Mouse (Mus musculus): ENCODE measurements around the gene Dstn. TPM values are rescaled to one million over a fixed set of nuclear protein-coding genes. Genes with fewer than 3 reads are reported as not detected.

Gene Dstn
- total RNA-seq (2014; rRNA removed) (191 and 252 TPM in 2 replicates), polyA plus RNA-seq (2012; rRNA removed) (25.0 and 27.5 TPM in 2 replicates)

DNA sequence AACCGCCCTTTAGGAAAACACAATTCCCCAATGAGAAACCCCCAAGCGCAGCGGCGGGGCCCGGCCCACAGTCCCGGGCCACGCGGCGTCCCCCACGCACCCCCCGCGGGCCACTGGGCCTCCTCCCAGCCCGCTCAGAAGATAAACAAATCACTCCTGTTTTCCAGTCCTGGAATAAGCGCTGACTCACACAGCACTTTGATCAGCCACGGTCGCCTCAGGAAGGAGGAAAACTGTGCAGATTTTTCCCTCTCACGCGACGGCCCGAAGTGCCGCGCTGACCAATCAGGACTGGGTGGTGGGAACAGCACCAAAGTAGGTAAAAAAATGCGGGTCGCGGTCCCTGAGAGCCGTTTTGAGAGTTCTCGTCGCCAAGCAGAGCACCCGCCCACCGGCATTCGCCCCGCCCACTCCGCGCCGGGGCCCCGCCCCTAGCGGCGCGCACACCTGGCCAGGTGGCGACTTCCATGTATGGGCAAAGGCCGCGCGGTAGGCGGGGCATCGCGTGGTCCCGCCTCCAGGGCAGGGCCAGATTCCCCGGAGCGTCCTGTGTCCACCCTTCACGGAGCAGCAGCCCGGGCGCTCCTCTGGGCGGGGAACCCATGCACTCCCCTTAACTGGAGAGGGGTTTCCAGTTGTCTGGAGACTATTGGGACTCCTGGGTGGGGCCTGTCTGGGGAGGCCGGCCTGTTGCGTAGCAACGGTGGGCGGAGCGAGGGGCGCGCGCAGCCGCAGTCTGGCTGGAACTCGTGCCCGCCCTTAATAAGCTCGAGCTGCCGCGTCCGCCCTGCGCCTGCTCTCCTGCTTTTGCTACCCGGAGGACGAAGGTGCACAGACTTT, at the start of gene Dstn:
Dstn (plus strand) TSS at position 561 of the 840 bp plus-strand sequence.
- peaks cover 13% of the 10 kb centered on the region for H3K4me1 ChIP-seq (ENCODE audit: control insufficient read depth, insufficient read depth, low read length)
- H3K27ac ChIP-seq (replicated peaks; ENCODE audit: insufficient read depth, low read depth, low read length) = peak within 1 kb of the TSS; percentile 88
- H3K9ac ChIP-seq (ENCODE audit: low read depth, low read length) = peak within 1 kb of the TSS; percentile 89
- DNase-seq (ENCODE audit: extremely low read depth, low read depth, low spot score) = peak; percentile 86
- no peaks in the 10 kb centered on the region for H3K27me3 ChIP-seq (ENCODE audit: control insufficient read depth, insufficient read depth, low read length)
- H3K36me3 ChIP-seq (ENCODE audit: control insufficient read depth, insufficient read depth, low read length) = no peaks in the 10 kb centered on the region
- WGBS = under 1% methylated on average over 71 of the region's 71 CpGs
- TF ChIP-seq CTCF (IDR thresholded peaks at IDR 0.05; ENCODE audit: low read depth, low read length) (no peak), POLR2A (IDR thresholded peaks at IDR 0.05; ENCODE audit: extremely low read depth, insufficient read depth, low read length) (peak; percentile 96)
- peaks cover 18% of the 10 kb centered on the region; the same call in 1 of the 2 replicates for H3K79me2 ChIP-seq (ENCODE audit: control insufficient read depth, insufficient read depth, low read length)
- peak within 1 kb of the TSS; percentile 80 for H3K4me3 ChIP-seq (ENCODE audit: insufficient read depth, low read depth, low read length)

DNA sequence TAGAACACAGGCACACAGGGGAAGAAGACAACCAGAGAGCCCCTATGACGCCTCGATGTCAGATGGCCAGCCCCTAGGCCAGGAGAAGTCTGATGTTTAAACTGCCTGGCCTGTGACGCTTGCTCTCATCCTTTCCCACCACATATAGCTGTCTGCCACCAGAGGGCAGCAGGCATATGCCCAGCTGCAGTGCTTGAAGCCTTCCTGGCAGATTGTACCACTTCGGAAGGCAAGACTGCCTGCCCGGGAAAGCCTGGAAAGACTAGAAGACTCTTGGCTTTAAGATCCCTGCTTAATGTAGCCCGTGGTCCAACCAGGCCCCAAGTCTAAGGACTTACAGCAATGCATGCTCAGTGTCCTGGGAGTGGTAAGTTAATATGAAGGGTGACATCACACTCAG, 47.8 kb upstream of the Dstn start:
- WGBS = 2% methylated on average over 6 of the region's 6 CpGs
- Histone ChIP-seq H3K27ac (replicated peaks; ENCODE audit: insufficient read depth, low read depth, low read length) (no peak overlapping the region), H3K4me1 (ENCODE audit: control insufficient read depth, insufficient read depth, low read length) (peaks cover 3% of the 10 kb centered on the region; the same call in 1 of the 2 replicates), H3K79me2 (ENCODE audit: control insufficient read depth, insufficient read depth, low read length) (no peaks in the 10 kb centered on the region), H3K27me3 (ENCODE audit: control insufficient read depth, insufficient read depth, low read length) (no peaks in the 10 kb centered on the region), H3K9ac (ENCODE audit: low read depth, low read length) (no peak overlapping the region), H3K36me3 (ENCODE audit: control insufficient read depth, insufficient read depth, low read length) (no peaks in the 10 kb centered on the region), H3K4me3 (ENCODE audit: insufficient read depth, low read depth, low read length) (no peak overlapping the region)
- TF ChIP-seq POLR2A (IDR thresholded peaks at IDR 0.05; ENCODE audit: extremely low read depth, insufficient read depth, low read length) (no peak), CTCF (IDR thresholded peaks at IDR 0.05; ENCODE audit: low read depth, low read length) (peak; percentile 99)
- peak; percentile 65 for DNase-seq (ENCODE audit: extremely low read depth, low read depth, low spot score)

GRCm38 (mm10) chr2:143870936-143871688, 44.0 kb upstream of the Dstn start:
- Histone ChIP-seq H3K27me3 (ENCODE audit: control insufficient read depth, insufficient read depth, low read length) (no peaks in the 10 kb centered on the region), H3K4me3 (ENCODE audit: insufficient read depth, low read depth, low read length) (no peak overlapping the region), H3K79me2 (ENCODE audit: control insufficient read depth, insufficient read depth, low read length) (no peaks in the 10 kb centered on the region), H3K36me3 (ENCODE audit: control insufficient read depth, insufficient read depth, low read length) (no peaks in the 10 kb centered on the region), H3K9ac (ENCODE audit: low read depth, low read length) (no peak overlapping the region), H3K4me1 (ENCODE audit: control insufficient read depth, insufficient read depth, low read length) (peaks cover 5% of the 10 kb centered on the region; the same call in 1 of the 2 replicates), H3K27ac (replicated peaks; ENCODE audit: insufficient read depth, low read depth, low read length) (0 out of 2 replicates have a peak overlapping the region, but pooled peaks have one; percentile 10)
- WGBS = 54% methylated on average over 10 of the region's 10 CpGs
- DNase-seq (ENCODE audit: extremely low read depth, low read depth, low spot score) = peak; percentile 34
- TF ChIP-seq CTCF (IDR thresholded peaks at IDR 0.05; ENCODE audit: low read depth, low read length) = no peak

- H3K36me3 ChIP-seq (ENCODE audit: control insufficient read depth, insufficient read depth, low read length) = no peaks in the 10 kb centered on the region
- WGBS = 30% methylated on average over 1 of the region's 1 CpGs
- H3K4me3 ChIP-seq (ENCODE audit: insufficient read depth, low read depth, low read length) = no peak overlapping the region
- H3K79me2 ChIP-seq (ENCODE audit: control insufficient read depth, insufficient read depth, low read length) = no peaks in the 10 kb centered on the region
- H3K27me3 ChIP-seq (ENCODE audit: control insufficient read depth, insufficient read depth, low read length) = no peaks in the 10 kb centered on the region
- peak; percentile 69 for DNase-seq (ENCODE audit: extremely low read depth, low read depth, low spot score)
- H3K4me1 ChIP-seq (ENCODE audit: control insufficient read depth, insufficient read depth, low read length) = peaks cover 11% of the 10 kb centered on the region
- H3K9ac ChIP-seq (ENCODE audit: low read depth, low read length) = no peak overlapping the region
- H3K27ac ChIP-seq (replicated peaks; ENCODE audit: insufficient read depth, low read depth, low read length) = peak overlapping the region; percentile 73
- TF ChIP-seq POLR2A (IDR thresholded peaks at IDR 0.05; ENCODE audit: extremely low read depth, insufficient read depth, low read length) (no peak), CTCF (IDR thresholded peaks at IDR 0.05; ENCODE audit: low read depth, low read length) (no peak)
These were observed 39.1 kb upstream of the Dstn start for GRCm38 (mm10) chr2:143876026-143876425.

DNA sequence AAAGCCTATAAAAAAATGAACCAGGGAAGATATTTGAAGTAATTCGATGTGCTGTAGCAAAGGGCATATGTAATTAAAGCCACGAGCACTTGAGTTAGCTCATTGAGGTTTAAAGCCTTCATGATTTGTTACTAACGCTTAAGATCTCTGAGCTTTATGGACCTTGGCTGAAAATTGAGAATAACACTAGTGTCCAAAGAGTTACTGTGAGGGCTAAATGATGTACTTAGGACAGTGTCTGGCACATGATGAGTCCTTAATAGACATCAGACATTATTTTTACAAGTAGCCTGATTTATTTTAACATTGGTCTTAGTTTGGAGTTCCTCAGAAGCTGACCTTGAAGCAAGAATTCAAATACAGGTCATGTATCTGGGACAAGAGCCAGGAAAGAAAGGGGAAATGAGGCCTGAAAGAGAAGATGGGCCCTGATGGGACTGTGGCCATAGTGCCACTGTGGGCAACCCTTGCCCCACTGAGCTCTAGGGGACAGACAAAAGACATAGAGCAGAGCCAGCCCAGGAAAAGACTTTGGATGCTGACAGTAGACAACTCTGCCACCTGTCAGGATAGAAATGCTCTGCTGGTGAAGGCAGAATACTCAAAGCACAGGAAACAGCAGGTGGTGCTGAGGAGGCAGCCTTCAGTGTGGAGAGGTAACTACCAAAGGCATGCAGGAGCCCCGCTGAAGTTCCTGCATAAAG, 38.0 kb upstream of the Dstn start:
- Histone ChIP-seq H3K36me3 (ENCODE audit: control insufficient read depth, insufficient read depth, low read length) (no peaks in the 10 kb centered on the region), H3K27me3 (ENCODE audit: control insufficient read depth, insufficient read depth, low read length) (no peaks in the 10 kb centered on the region), H3K4me3 (ENCODE audit: insufficient read depth, low read depth, low read length) (no peak overlapping the region), H3K79me2 (ENCODE audit: control insufficient read depth, insufficient read depth, low read length) (no peaks in the 10 kb centered on the region), H3K27ac (replicated peaks; ENCODE audit: insufficient read depth, low read depth, low read length) (0 out of 2 replicates have a peak overlapping the region, but pooled peaks have one; percentile 10), H3K4me1 (ENCODE audit: control insufficient read depth, insufficient read depth, low read length) (peaks cover 8% of the 10 kb centered on the region), H3K9ac (ENCODE audit: low read depth, low read length) (no peak overlapping the region)
- DNase-seq (ENCODE audit: extremely low read depth, low read depth, low spot score) = no peak
- TF ChIP-seq CTCF (IDR thresholded peaks at IDR 0.05; ENCODE audit: low read depth, low read length) (peak; percentile 21; the same call in 1 of the 2 replicates), POLR2A (IDR thresholded peaks at IDR 0.05; ENCODE audit: extremely low read depth, insufficient read depth, low read length) (no peak)
- 32% methylated on average over 4 of the region's 4 CpGs for WGBS
